13 mouse cellular contexts compared by ENCODE assay signal in genomic region chr9:123243988-123244387, GRCm38 (mm10). TPM values are rescaled to one million over a fixed set of nuclear protein-coding genes. Genes with fewer than 3 reads are reported as not detected.
DNase-seq lines count a peak whose midpoint lies in the region; ATAC-seq lines count a peak whose summit lies in the region.
"Had no signal": no experiment of that assay in that cellular context is flagged by ENCODE, and none has a peak within 500 bp of the region (broad histone marks: within the 10 kb centered on the region; RNA-seq: fewer than 3 reads in every experiment).

No protein-coding gene starts in this region.

- no peaks in the 10 kb centered on the region for H3K36me3 ChIP-seq in intestine, embryonic 14.5 days (ENCODE audit: control insufficient read depth, insufficient read depth, low read length)

- no peak overlapping the region for H3K4me3 ChIP-seq in intestine, embryonic 14.5 days (ENCODE audit: low read depth, low read length)

- no peaks in the 10 kb centered on the region for H3K9me3 ChIP-seq in intestine, embryonic 14.5 days (ENCODE audit: control insufficient read depth, low read length)

- no peaks in the 10 kb centered on the region for H3K27me3 ChIP-seq in intestine, embryonic 14.5 days (replicated peaks; ENCODE audit: control insufficient read depth, insufficient read depth, low read length)

- no peak overlapping the region for H3K9ac ChIP-seq in intestine, embryonic 14.5 days (ENCODE audit: low read length)
- H3K9ac ChIP-seq: liver, postnatal 0 days had no signal

- intact Hi-C loops in left cerebral cortex, postnatal 4 days (cut with DNase I): no loop called here

- H3K4me2 ChIP-seq in intestine, embryonic 14.5 days (ENCODE audit: low read length): no peak overlapping the region
- H3K4me2 ChIP-seq: midbrain, embryonic 11.5 days had no signal

- peak; percentile 83 for ATAC-seq in intestine, embryonic 14.5 days (replicated peaks; ENCODE audit: low FRiP score, low TSS enrichment, low read depth)
- ATAC-seq: liver, postnatal 0 days had no signal

- DNase-seq in left cerebral cortex, adult 18-20 months (ENCODE audit: low spot score in 2 of 2): peak; percentile 54 to 65
- DNase-seq in left cerebral cortex, postnatal 4 days: no peak
- DNase-seq in R1 (ENCODE audit: low read depth, low spot score): peak; percentile 44
- no peak for DNase-seq in intestine, embryonic 14.5 days (ENCODE audit: low spot score)
- DNase-seq in right cerebral cortex, postnatal 36 days (ENCODE audit: low spot score in 2 of 2): peak; percentile 46 to 62
- no peak for DNase-seq in testis, postnatal 14 days (ENCODE audit: low spot score)
- DNase-seq in urinary bladder, postnatal 36 days (ENCODE audit: low spot score in 2 of 2): no peak
- no peak for DNase-seq in ovary, adult 18-20 months (ENCODE audit: low spot score)
- DNase-seq: gastrocnemius, postnatal 14 days; heart, postnatal 10 days; kidney, adult 2 months; liver, postnatal 0 days had no signal

- WGBS in intestine, embryonic 14.5 days: 39% methylated on average over 10 of the region's 10 CpGs

- H3K27ac ChIP-seq in intestine, embryonic 14.5 days (ENCODE audit: low read depth): no peak overlapping the region

- no peaks in the 10 kb centered on the region; the same call in 1 of the 2 replicates for H3K4me1 ChIP-seq in intestine, embryonic 14.5 days (replicated peaks; ENCODE audit: control insufficient read depth, insufficient read depth, low read length)

RNA-seq across cellular contexts. Expression of gene Tmem158, which starts 16.6 kb away (rescaled TPM):
- total RNA-seq in left cerebral cortex, adult 18-20 months (2021): 10 to 100 TPM; 54.7 to 65.3 TPM
- 100 to 1,000 TPM; 124 to 132 TPM for total RNA-seq in left cerebral cortex, postnatal 4 days (2021)
- polyA plus RNA-seq in intestine, embryonic 14.5 days (2014; fragmentation: Nextera tagmentation; extraction: Ambion mirVana): 9.7 and 10.9 TPM in 2 replicates

RNA-seq across cellular contexts. Expression of gene Cdcp1, which starts 28.1 kb away (rescaled TPM):
- total RNA-seq in left cerebral cortex, adult 18-20 months (2021): under 1 TPM; 0.30 to 0.35 TPM
- under 1 TPM; 0.20 to 0.30 TPM for total RNA-seq in left cerebral cortex, postnatal 4 days (2021)
- 17.5 and 18.7 TPM in 2 replicates for polyA plus RNA-seq in intestine, embryonic 14.5 days (2014; fragmentation: Nextera tagmentation; extraction: Ambion mirVana)
- total RNA-seq: gastrocnemius, postnatal 14 days had no signal

Comparison
In these comparisons a context has a peak if more than half of its experiments do, and no peak if none do; other contexts are left out.
1. DNase-seq: peak in left cerebral cortex, adult 18-20 months (2 of 2), R1 (single experiment) and right cerebral cortex, postnatal 36 days (2 of 2); none in left cerebral cortex, postnatal 4 days (single experiment), intestine, embryonic 14.5 days (single experiment), testis, postnatal 14 days (single experiment), urinary bladder, postnatal 36 days (0 of 2) and ovary, adult 18-20 months (single experiment).